Mouse (Mus musculus) G1E (cell line): ENCODE results near the gene Myo19. TPM values are rescaled to one million over a fixed set of nuclear protein-coding genes. Genes with fewer than 3 reads are reported as not detected.

Experiments used
- ATAC-seq: 2 replicates; pipeline ENCODE4 v1.8.0; 2016; ENCODE audit warnings: mild to moderate bottlenecking; ENCODE audit not compliant: insufficient number of reproducible peaks, poor library complexity, low FRiP score, severe bottlenecking; ENCODE audit errors: extremely low read depth
- DNase-seq: peaks from one replicate; pipeline ENCODE4 v3.0.0; 2012; ENCODE audit warnings: low spot score
- H3K27me3 ChIP-seq: 2 replicates; pipeline ENCODE4 v1.6.1; 2012; ENCODE audit warnings: mild to moderate bottlenecking, low read length, inconsistent platforms; ENCODE audit not compliant: insufficient read depth
- H3K36me3 ChIP-seq: replicated peaks from 2 replicates; pipeline ENCODE3; 2012; ENCODE audit warnings: mild to moderate bottlenecking, inconsistent platforms
- H3K4me1 ChIP-seq: 2 replicates; pipeline ENCODE4 v1.6.1; 2012; ENCODE audit warnings: low read depth, low read length, inconsistent platforms, mixed read lengths; ENCODE audit not compliant: insufficient read depth
- H3K4me3 ChIP-seq: 2 replicates; pipeline ENCODE4 v1.5.1; 2012; ENCODE audit warnings: low read depth, mild to moderate bottlenecking, inconsistent platforms, low read length, moderate library complexity, mixed read lengths
- H3K9me3 ChIP-seq: replicated peaks from 2 replicates; pipeline ENCODE4 v1.6.1; 2012; ENCODE audit warnings: inconsistent platforms
- CTCF ChIP-seq: IDR thresholded peaks from 2 replicates; pipeline ENCODE4 v1.5.1; 2012; ENCODE audit warnings: low read depth, low read length, inconsistent platforms, mixed read lengths
- GATA1 ChIP-seq: IDR thresholded peaks from 2 replicates; pipeline ENCODE4 v1.6.1; 2012; ENCODE audit warnings: borderline replicate concordance, low read length, inconsistent platforms, mixed read lengths
- GATA2 ChIP-seq: IDR thresholded peaks from 2 replicates; pipeline ENCODE4 v1.6.1; 2012; ENCODE audit warnings: low read depth, low read length, inconsistent platforms, borderline replicate concordance
- POLR2AphosphoS5 ChIP-seq: IDR thresholded peaks from 2 replicates; pipeline ENCODE4 v1.6.1; 2012; ENCODE audit warnings: low read depth, low read length, inconsistent platforms; ENCODE audit not compliant: insufficient replicate concordance
- TAL1 ChIP-seq: conservative IDR thresholded peaks from 2 replicates; pipeline ENCODE4 v1.6.1; 2012; ENCODE audit warnings: low read depth, low read length, inconsistent platforms, mixed read lengths
- polyA plus RNA-seq: library from polyadenylated mRNA; stranded (reverse); fragments of >175 nt; gene quantifications from 2 replicates; pipeline ENCODE4 v1.2.3, GENCODE M21; 2012
- total RNA-seq, 2 experiments: library from RNA; stranded (forward) in 1 of 2; stranded (reverse) in 1 of 2; fragments of 200-1000 nt in 1 of 2; fragments of >200 nt in 1 of 2; fragmentation: Nextera tagmentation in 1 of 2; gene quantifications; 2 replicates each; pipeline ENCODE4 v1.2.3; 2014 to 2017

The Myo19 gene
- total and polyA plus RNA-seq, 3 experiments: 5.2 to 15.5 (median 8.9) TPM

GRCm38 (mm10) chr11:84904597-84905144 lies 24.7 kb downstream of the Myo19 start:
- H3K27me3 ChIP-seq: no peaks in the 10 kb centered on the region
- no peaks in the 10 kb centered on the region; the same call in 1 of the 2 replicates for H3K4me1 ChIP-seq
- H3K9me3 ChIP-seq: no peaks in the 10 kb centered on the region
- H3K4me3 ChIP-seq: no peak overlapping the region
- ATAC-seq: no peak
- TF ChIP-seq GATA2 (no peak), POLR2AphosphoS5 (no peak), TAL1 (no peak), CTCF (no peak), GATA1 (no peak)
- no peak for DNase-seq
- peaks cover 100% of the 10 kb centered on the region for H3K36me3 ChIP-seq

GRCm38 (mm10) chr11:84907081-84907480 lies 27.1 kb downstream of the Myo19 start:
- DNase-seq (no peak), ATAC-seq (no peak)
- no peaks in the 10 kb centered on the region; the same call in 1 of the 2 replicates for H3K4me1 ChIP-seq
- no peaks in the 10 kb centered on the region for H3K9me3 ChIP-seq
- peaks cover 99% of the 10 kb centered on the region for H3K36me3 ChIP-seq
- TF ChIP-seq GATA1 (no peak), POLR2AphosphoS5 (no peak), GATA2 (no peak), TAL1 (no peak), CTCF (no peak)
- no peaks in the 10 kb centered on the region for H3K27me3 ChIP-seq
- no peak overlapping the region for H3K4me3 ChIP-seq

GRCm38 (mm10) chr11:84908480-84908879 lies 28.5 kb downstream of the Myo19 start:
- ATAC-seq (no peak), DNase-seq (no peak)
- Histone ChIP-seq H3K27me3 (no peaks in the 10 kb centered on the region), H3K36me3 (peaks cover 98% of the 10 kb centered on the region), H3K9me3 (no peaks in the 10 kb centered on the region), H3K4me1 (peaks cover 6% of the 10 kb centered on the region), H3K4me3 (no peak overlapping the region)
- TF ChIP-seq TAL1 (no peak), POLR2AphosphoS5 (no peak), GATA2 (no peak), CTCF (no peak), GATA1 (no peak)

- DNase-seq (no peak), ATAC-seq (no peak)
- Histone ChIP-seq H3K4me3 (no peak overlapping the region), H3K9me3 (no peaks in the 10 kb centered on the region), H3K27me3 (no peaks in the 10 kb centered on the region), H3K4me1 (peaks cover 24% of the 10 kb centered on the region), H3K36me3 (peaks cover 93% of the 10 kb centered on the region)
- no peak for TF ChIP-seq CTCF
- TF ChIP-seq GATA2: no peak
- TF ChIP-seq TAL1: no peak
- TF ChIP-seq GATA1: no peak
- no peak for TF ChIP-seq POLR2AphosphoS5
Measured at GRCm38 (mm10) chr11:84910411-84910810, 30.5 kb downstream of the Myo19 start.

GRCm38 (mm10) chr11:84914673-84915072 lies 34.7 kb downstream of the Myo19 start:
- Histone ChIP-seq H3K27me3 (no peaks in the 10 kb centered on the region), H3K4me1 (peaks cover 47% of the 10 kb centered on the region), H3K9me3 (no peaks in the 10 kb centered on the region), H3K4me3 (no peak overlapping the region; the same call in 1 of the 2 replicates), H3K36me3 (peaks cover 51% of the 10 kb centered on the region)
- TF ChIP-seq CTCF: no peak
- TF ChIP-seq GATA1: no peak
- TF ChIP-seq GATA2: no peak
- no peak for TF ChIP-seq POLR2AphosphoS5
- TF ChIP-seq TAL1: no peak
- no peak for ATAC-seq
- DNase-seq: peak; percentile 13

- DNase-seq (peak; percentile 78), ATAC-seq (peak; percentile 62)
- peaks cover 37% of the 10 kb centered on the region for H3K36me3 ChIP-seq
- H3K4me1 ChIP-seq: peaks cover 47% of the 10 kb centered on the region
- TF ChIP-seq GATA1: no peak
- no peak for TF ChIP-seq GATA2
- TF ChIP-seq POLR2AphosphoS5: no peak
- no peak for TF ChIP-seq CTCF
- TF ChIP-seq TAL1: no peak
- peak within 1 kb of the TSS; percentile 98 for H3K4me3 ChIP-seq
- no peaks in the 10 kb centered on the region for H3K9me3 ChIP-seq
- H3K27me3 ChIP-seq: peaks cover 10% of the 10 kb centered on the region
Measured at GRCm38 (mm10) chr11:84916053-84916702, 36.2 kb downstream of the Myo19 start, which contains the start of gene Znhit3. Gene Znhit3, minus strand, starts transcription at chr11:84916366.
